Mouse (Mus musculus) embryo, embryonic 11 days (tissue): ENCODE results near the gene Gm9821.
A peak's percentile ranks its signal among the peaks of the same experiment; 100 is the strongest.

Source experiments
- DNase-seq: peaks from one replicate; pipeline ENCODE4 v3.0.0-alpha.2; 2015

Gm9821 gene

DNA sequence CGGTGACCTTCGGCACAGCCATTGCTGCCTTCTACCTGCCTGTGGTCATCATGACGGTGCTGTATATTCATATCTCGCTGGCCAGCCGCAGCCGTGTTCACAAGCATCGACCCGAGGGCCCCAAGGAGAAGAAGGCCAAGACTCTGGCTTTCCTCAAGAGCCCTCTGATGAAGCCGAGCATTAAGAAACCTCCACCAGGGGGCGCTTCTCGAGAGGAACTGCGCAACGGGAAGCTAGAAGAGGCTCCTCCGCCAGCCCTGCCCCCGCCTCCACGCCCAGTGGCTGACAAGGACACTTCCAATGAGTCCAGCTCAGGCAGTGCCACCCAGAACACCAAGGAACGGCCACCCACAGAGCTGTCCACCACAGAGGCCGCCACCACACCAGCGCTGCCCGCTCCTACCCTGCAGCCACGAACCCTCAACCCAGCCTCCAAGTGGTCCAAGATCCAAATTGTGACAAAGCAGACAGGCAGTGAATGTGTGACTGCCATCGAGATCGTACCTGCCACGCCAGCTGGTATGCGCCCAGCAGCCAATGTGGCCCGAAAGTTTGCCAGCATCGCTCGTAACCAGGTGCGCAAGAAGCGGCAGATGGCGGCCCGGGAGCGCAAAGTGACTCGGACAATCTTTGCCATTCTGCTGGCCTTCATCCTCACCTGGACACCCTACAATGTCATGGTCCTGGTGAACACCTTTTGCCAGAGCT, 17.5 kb upstream of the Gm9821 start:
- peak; percentile 89 for DNase-seq

DNA sequence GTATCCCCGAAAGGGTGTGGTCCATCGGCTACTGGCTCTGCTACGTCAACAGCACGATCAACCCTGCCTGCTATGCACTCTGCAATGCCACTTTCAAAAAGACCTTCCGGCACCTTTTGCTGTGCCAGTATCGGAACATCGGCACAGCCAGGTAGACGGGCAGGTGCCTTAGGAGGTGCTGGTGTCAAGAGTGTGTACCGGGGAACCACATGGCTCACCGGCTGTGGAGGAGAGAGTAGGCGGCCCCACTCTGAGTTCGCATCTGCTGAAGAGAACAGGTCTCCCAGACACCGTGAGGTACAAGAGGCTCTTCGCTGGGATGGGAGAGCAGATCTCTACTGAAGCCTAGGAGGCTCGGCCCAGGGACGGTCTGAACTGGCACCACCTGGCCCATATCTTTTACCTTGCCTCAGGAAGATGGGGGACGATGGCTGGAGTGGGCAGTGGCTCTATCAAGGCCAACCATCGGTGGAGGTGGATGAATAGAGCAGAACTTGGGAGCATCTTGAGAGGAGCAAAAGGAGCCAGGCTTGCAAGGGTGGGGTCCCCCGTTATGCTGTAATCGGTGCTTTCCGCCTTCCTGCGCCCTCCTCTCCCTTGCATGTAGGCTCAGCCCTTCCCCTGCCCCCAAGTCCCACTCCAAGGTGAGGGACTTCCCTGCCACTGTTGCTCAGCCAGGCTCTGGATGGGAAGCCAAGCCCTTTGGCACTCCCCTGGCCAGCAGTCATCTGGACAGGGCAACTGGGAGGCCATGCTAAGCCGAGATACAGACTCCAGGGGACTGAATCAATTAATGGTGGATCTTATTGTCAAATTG, 16.8 kb upstream of the Gm9821 start:
- DNase-seq, result no peak

DNA sequence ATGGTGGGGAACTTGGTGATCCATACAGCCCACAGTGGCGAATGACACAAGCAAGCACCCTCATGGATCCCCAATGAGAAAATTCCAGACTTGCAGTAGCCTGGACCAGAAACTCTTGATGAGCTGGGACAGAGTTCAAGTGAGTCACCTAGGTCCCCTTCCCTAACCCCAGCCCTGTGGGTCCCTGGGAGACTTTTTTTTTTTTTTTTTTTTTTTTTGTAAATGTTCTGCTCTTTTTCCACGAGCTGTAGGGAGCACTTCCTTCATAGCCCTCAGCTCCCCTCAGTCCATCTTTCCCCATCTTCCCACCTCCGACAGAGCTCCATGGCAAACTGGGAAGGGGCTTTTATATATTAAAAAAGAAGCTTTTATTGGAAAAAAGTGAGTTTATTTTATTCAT, 16.0 kb upstream of the Gm9821 start:
- DNase-seq, result no peak

DNA sequence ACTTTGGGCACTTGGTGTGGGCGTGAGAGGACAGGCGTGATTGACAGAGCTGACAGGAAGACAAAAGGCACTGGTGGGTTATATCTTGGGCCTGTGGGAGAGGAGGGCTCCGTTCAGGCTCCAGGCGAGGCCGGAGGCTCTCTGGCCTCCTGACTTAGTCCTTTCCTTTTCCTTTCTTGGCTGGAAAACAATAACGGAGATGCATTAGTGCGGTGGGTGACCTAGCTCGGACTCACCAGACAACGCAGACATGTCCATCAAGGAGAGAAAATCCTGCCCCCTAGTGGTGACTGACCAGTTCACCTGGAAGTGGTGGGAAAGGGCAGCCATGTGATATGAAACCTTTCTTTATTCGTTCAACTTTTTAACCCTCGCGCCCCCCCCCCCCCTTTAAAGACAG, 15.6 kb upstream of the Gm9821 start:
- DNase-seq, result peak; percentile 94

DNA sequence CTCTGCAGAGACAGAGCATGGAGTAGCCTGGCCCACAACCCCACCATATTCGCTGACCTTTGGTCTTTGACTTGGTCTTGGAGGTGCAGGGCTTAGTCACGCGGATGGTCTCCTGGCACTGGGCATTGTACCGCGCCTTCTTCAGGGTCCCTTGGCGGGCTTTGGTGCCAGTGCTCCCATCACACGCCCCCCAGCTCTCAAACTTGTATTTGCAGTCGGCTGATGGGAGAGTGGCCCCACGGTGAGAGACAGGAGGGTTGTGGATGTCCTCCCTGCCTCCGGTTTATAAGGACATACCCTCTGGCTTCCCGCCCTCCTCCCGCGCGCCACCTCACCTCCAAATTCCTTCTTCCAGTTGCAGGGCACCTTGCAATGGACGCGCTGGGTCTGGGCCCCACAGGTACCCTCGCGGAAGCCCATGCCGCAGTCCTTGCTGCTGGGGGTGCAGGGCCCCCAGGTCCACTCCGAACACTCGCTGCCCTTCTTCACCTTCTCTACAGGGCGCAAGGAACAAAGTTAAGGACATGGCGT, 14.7 kb upstream of the Gm9821 start:
- DNase-seq, result peak; percentile 52

DNA sequence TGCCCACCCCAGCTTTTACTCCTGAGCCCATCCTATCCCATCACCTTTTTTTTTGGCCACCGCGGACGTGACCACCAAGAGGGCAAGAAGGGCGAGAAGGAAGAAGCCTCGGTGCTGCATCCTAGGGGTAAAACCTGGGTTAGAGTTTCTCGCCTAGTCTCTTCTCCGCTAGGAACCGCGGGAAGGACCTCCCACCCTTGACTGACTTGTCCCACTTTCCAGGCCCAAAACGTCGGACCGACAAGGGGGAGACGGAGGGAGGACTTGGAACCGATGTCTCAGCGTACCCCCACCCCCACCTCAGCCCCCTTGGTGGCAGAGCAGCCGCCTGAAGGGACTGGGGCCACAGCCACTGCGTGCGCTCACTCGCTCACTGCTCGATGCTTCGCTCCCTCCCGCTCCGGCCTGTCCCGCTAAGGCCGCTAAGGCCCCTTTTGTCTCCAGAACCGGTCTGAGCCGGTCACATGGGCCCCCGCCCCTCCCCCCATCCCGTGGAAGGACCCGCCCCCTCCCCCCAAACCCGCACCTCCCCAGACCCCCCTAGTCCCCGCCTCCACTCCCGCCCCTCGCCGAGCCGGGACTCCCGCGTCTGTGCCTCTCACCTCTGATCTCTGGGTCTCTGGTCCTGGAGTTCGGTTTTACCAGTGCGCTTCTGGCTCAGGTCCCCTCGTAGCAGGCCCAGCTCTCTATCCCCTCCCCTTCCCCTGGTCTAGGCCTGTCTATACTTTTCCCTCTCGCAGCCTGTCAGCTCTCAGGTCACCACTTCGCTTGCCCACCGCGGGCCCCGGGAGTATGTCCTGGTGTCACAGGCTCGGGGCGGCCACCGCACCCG, 14.0 kb upstream of the Gm9821 start:
- peak; percentile 95 for DNase-seq

DNA sequence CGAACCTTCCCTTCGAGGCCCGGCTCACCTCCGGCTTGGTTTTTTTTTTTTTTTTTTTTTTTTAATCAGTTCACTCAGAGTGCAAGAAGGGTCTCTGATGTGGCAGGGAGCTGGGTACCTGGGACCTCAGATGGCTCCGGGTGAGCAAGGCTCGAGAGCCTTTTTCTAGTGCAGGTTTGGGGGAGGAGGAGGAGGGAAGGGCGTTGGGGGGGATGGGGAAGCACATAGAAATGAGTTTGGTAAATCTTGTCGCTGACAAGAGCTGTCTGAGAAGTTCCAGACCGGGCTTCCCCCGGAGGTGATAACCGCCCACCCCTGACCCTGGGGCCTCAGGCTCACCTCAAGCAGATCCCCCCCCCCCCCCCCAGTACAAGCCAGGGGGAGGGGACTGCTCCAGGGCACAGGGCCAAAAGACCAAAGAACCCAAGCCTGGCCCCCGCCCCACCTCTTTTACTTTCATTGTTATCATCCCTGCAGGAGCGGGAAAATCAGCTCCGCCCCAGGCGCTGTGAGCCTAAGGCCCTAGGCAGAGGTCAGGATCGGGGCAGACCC, 13.3 kb upstream of the Gm9821 start, which contains the start of gene Mdk:
TSS of gene Mdk (minus strand) at position 138 of the 552 bp plus-strand sequence.
- peak; percentile 89 for DNase-seq

DNA sequence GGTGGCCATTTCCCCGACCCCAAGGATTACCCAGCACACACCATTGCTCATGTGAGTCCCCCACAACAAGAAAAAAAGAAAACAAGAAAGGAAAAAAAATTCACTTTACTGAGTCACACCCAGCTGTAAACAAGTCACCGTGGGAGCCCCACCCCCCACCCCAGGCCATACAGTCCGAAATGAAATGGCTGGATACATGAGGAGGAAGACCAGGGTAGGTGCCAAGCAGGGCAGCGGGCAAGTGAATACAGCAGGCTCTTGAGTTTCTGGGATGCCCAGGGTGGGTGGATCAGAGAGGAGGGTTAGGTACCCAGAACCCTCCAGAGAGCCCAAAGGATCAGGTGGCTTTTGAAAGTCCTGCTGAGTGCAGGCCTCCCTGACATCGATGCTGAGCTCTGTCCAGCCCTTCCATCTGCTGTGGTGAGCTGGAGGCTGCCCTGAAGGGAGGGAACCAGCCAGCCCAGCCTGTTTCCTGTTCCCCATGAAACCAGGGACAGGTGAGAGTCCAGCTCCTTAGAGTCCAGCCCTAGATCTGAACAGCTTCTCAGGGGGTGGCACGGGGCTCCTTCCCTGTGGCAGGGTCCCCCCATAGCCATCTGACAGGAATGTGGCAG, 12.7 kb upstream of the Gm9821 start:
- DNase-seq, result peak; percentile 42

DNA sequence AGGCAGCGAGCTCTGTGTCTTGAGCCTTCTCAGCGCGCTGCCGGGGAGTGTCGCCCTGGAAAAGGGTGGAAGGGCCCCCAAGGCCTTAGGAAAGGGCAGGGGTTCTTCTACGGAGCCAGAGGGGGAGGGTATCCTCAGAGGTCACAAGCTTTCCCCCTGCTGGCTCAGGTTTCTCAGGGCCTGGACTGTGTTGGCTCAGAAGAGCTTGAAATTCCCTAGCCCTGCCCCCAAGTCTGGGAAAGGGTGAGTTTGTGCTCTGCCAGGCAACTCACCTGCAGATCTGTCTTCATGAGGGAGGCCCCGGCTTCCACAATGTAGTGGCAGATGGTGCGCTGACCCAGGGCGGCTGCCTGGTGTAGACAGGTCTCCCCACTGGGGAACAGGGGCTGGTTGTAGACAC, 12.0 kb upstream of the Gm9821 start:
- peak; percentile 71 for DNase-seq

DNA sequence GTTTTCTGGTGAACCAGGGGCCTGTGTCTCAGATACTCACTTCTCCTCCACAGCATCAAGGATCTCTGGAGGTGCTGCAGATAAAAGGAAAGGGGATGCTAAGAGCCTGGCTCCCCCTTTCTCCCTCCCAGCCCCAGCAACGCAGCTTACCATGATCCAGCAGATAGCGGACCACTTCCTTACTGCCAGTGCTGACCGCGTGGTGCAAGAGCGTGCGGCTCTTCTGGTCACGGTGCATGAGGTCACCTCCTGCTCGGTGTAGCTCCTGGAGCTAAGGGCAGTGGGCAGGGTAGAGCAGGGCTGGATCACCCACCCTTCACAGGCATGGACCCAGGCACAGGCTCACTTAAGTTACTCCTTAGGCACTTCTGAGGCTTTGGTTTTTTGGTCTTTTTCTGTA, 11.5 kb upstream of the Gm9821 start:
- no peak for DNase-seq

DNA sequence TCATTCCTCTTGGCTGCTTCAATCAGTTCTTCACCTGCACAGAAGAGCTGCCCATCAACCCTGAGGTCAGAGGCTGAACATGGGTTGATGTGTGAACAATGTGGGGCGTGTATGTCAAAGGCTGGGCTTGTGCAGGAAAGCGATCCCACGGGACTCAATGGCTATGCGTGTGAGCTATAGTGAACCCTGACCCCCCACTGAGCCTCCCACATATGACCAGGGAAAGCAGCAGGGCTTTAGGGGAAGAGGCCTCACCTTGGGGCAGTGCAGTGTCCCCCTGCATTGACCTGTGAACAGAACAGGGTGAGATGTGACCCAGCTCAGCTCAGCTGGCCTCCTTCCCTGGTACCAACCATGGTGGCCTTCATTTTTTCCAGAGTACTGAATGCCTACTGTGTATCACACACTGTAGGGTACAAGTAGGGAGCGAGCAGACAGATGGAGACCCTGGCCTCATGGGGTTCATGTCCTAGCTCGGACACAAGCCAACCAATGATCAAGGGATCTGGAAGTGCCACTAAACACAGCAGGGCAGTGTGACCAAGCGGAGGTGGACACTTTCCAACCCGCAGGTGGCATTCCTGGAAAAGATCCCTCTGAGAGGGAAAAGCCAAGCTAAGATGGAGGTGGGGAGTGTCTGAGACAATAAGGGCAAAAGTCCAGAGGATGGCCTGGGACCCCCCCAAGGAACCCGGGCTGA, 10.5 kb upstream of the Gm9821 start:
- DNase-seq, result no peak

DNA sequence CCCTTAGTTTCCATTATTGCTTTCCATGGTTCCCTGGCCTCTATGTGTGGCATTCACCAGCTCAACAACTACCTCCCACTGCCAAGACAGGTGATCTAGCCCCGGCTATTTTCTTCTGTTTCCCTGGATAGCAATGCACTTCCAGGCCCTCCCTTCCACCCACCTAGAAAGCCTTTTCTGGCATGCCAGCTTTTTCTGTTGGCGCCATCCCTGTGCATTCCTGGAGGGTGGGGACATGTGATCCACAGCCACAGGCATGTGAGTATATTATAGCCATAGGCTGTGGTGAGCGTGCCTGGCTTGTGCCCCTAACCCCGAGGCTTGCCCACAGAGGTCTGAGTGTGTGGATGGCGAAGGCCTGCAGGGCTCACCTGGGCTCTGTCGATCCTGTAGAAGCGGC, 9.3 kb upstream of the Gm9821 start:
- no peak for DNase-seq

DNA sequence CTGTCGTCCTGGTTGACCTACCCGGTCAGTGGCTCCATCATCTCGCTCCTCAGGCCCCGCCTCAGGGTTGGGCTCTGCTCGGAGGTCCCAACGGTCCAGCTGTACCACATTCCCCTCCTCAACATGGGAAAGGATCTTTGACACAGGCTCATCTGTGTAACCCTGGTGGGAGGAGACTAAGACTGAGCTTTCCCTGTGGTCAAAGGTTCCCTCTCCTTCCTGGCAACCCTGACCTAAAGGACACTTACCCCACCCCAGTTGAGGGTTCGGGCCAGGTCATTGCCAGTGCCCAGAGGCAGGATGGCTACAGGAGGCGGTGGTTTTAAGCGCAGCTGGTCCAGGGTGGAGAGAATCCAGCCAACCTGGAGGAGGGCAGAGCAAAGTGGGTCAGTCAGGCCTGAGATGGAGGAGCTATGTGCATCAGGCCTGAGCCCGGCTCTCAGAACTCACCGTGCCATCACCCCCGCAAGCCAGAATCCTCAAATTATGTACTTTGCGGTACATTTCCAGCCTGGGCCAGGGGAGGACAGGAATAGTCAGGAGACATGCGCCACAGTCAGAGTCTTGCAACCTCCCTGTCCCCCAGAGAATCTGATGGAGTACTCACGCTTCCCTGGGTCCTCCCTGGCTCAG, 6.1 kb upstream of the Gm9821 start:
- no peak for DNase-seq

DNA sequence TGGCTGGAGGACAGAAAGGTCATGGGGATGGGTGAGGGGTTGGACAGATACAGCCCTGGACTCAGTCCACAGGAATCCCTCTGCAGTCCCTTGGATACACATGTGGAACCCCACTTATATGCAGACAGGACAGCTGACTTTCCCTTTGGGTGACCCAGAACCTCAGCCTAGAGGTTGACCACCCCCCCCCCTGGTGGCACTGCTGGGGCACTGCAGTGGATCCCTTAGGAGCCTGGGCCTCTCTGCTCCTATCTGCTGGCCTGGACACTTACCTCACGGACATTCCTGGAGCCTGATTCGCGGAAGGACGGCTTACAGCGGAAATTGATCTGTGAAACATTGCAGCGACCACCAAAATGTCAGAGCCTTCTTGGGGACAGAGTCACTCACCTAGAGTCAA, 3.1 kb upstream of the Gm9821 start:
- no peak for DNase-seq

DNA sequence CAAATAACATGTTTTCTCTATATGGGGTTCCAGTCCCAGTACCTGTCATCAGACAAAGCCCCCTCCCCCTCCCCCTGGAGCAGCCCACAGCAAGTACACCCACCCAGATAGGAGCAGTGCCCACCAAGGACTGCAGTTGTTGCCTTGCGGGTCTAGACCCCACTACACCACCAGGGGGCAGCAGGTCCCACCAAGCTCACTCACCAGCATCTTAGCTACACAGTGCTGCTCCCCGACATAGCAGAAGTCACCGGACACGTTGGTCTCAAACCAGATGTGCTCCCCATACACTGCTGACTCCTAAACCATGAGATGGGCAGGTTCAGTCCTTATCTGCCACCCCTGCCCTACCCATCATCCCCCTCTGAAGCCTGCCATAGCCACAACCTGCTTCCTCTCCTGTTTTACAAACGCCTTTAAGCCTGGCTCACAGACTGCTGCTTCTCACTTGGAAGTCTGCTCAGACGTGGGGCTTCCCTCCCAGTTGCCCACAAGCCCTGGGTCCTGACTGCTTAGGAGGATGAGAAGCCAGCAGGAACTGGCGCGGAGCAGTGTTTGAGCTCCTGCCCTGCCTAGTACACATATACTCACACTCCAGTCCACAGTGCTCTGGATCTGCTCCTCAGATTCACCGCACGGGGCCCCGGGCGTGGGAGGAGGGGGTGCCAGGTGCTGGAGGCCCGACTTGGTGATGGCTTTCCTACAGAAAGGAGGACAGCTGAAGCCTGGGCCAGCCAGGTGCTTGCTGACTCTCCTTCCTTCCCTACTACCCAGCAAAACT, 1.1 kb upstream of the Gm9821 start:
- DNase-seq, result peak; percentile 81

DNA sequence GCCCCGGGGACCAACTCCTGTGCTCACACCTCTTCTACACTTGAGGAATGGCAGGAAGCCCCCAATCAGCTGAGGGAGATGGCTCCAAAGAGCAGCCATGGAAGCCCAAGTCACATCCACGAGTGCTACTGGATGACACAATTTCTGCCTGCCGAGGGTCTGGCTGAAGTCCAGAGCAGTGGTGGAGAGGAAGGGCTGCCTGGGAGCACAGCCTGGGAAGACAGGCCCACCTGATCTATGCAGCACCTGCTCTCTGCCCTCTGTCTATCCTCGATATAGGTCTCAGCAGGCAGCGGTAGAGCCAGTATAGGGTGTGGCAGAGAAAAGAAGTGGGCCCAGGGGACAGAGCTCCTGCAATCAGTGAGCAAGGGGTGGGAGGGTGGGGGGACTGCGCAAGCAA, 1.3 kb downstream of the Gm9821 start:
- DNase-seq, result no peak

DNA sequence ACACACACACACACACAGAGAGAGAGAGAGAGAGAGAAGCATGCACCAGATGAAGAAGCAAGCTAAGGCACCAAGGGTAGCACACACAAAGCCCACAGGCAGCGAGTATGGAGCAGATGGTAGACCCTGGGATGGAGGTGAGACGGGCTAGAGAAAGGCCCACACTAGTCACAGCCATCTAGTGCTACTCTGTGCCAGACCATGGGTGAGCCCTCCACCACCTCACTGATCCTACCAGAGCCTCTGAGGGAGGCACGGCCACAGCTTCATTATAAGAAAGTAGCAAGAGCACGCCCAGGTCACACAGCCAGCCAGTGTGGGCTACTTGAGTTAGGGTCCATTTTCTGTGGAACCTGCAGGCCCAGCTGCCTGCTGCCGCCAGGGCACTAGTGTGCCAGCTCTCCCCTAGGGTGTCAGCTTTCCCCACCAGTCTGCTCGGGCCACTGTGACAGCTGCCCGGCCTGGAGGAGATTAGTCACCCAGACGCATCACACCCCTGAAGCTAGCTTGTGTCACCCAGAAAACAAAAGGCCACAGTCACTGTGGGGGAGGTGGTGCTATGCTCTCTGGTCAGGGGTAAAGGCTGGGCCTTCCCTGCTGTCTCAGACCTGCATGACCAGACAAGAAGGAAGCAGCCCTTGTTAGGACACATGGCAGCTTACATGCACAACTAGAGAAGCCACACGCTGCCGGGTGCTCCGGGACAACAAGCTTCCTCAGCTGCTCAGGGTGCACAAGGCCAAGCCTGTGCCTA, 2.1 kb downstream of the Gm9821 start:
- DNase-seq, result no peak

DNA sequence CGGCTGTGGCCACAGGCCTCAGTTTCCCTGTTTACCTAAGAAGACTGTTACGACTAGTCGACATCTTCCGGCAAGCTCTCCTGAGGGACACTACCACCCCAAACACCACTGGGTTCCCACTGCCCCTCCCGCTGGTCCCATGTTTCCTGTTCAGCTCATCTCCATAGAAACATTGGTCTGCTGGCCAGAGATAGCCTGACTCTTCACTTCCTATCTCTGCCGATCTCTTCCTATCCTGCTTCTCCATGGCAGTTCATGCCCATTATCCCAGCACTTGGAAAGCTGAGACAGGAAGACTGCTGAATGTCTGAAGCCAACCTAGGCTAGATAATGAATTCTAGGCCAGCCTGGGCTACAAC, 2.6 kb downstream of the Gm9821 start:
- no peak for DNase-seq

DNA sequence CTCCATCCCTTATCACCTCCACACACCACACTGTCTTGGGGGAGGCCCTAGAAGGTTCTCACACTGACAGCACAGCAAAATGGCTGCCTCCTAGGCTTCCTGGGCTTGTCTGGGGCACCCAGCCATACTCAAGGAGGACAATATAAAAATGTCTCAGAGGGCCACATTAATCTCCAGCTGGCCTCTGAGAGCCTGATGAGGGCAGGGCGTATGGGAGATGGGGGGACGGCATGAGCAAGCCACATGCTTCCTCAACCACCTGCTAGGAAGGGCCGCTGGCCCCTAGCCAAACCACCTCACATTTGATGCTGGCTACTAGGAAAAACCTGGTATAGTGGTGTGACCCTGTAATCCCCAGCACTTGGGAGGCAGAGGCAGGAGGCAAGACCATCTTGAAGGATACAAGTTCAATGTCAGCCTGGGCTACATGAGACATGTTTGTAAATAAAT, 3.3 kb downstream of the Gm9821 start:
- DNase-seq, result no peak
